Mouse (Mus musculus): Measurements from ENCODE around the gene Prkab1. TPM values are rescaled to one million over a fixed set of nuclear protein-coding genes. Genes with fewer than 3 reads are reported as not detected.

The Prkab1 gene
- polyA plus RNA-seq, 1 experiment from 2014 or later = 47.7 TPM

DNA sequence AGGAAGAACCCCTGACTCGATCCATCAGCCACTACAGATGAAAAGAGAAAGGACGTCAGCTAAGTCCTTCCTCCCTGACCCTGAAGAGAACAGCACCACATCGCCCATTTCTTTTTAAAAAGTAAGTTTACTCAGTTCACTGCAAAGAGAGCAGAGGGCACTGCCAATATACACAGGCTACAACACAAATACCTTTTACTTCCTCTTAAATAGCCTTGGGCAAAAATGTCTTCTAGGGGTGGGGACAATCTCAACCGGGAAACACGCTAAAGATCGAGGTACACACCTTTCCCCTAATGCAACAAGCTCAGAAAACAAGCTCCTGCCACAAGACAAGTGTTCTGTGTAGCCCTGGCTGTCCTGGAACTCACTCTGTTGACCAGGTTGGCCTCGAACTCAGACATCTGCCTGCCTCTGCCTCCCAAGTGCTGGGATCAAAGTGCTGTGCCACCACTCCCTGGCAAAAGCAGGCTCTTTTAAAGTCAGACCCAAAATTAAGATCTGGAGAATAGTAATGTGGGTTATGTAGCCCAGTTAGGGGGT is 1.6 kb downstream of the Prkab1 start:
- H3K4me2 ChIP-seq (replicated peaks) = peak overlapping the region; percentile 77
- peaks cover 39% of the 10 kb centered on the region for H3K36me3 ChIP-seq (replicated peaks; ENCODE audit: control insufficient read depth, insufficient read depth)
- H3K9ac ChIP-seq = no peak overlapping the region
- H3K4me3 ChIP-seq (replicated peaks; ENCODE audit: low read length) = peak overlapping the region; percentile 91; the same call in 1 of the 2 replicates
- H3K27ac ChIP-seq = no peak overlapping the region
- DNase-seq (ENCODE audit: low spot score) = no peak
- peaks cover 13% of the 10 kb centered on the region for H3K4me1 ChIP-seq (replicated peaks; ENCODE audit: control insufficient read depth, insufficient read depth, low read length)
- ATAC-seq (ENCODE audit: low FRiP score) = no peak
- no peaks in the 10 kb centered on the region for H3K9me3 ChIP-seq (ENCODE audit: control insufficient read depth, low read length)
- H3K27me3 ChIP-seq (ENCODE audit: control insufficient read depth, insufficient read depth, low read length) = no peaks in the 10 kb centered on the region
- WGBS = 94% methylated on average over 7 of the region's 7 CpGs

- no peaks in the 10 kb centered on the region for H3K9me3 ChIP-seq (ENCODE audit: control insufficient read depth, low read length)
- H3K4me3 ChIP-seq (replicated peaks; ENCODE audit: low read length) = no peak overlapping the region
- ATAC-seq (ENCODE audit: low FRiP score) (no peak), DNase-seq (ENCODE audit: low spot score) (no peak)
- H3K27ac ChIP-seq = no peak overlapping the region
- no peak overlapping the region for H3K4me2 ChIP-seq (replicated peaks)
- peaks cover 13% of the 10 kb centered on the region for H3K4me1 ChIP-seq (replicated peaks; ENCODE audit: control insufficient read depth, insufficient read depth, low read length)
- 95% methylated on average over 12 of the region's 12 CpGs for WGBS
- no peak overlapping the region for H3K9ac ChIP-seq
- peaks cover 45% of the 10 kb centered on the region for H3K36me3 ChIP-seq (replicated peaks; ENCODE audit: control insufficient read depth, insufficient read depth)
- H3K27me3 ChIP-seq (ENCODE audit: control insufficient read depth, insufficient read depth, low read length) = no peaks in the 10 kb centered on the region
Measured at GRCm38 (mm10) chr5:116022131-116022530, 2.2 kb downstream of the Prkab1 start.

DNA sequence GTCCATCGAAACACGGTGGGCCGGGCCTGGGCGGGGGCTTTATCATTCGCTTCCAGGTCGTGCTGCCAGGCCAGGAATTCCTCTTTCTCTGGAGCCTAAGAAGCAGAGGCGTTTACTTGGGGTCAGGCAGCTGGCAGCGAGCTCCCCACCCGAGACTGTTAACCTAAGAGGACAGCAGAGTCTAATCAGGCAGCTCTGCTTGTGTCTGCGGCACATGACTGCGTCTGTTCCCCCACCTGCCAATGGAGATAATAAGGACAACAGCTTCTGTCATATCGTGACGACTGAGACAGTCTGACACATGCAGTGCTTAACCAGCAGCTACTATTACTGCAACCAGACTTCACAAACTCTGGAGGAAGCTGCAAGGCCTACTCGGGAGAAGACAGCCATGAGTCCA is 2.8 kb downstream of the Prkab1 start:
- no peak overlapping the region for H3K4me3 ChIP-seq (replicated peaks; ENCODE audit: low read length)
- ATAC-seq (ENCODE audit: low FRiP score) (no peak), DNase-seq (ENCODE audit: low spot score) (no peak)
- H3K4me2 ChIP-seq (replicated peaks) = no peak overlapping the region
- peaks cover 50% of the 10 kb centered on the region for H3K36me3 ChIP-seq (replicated peaks; ENCODE audit: control insufficient read depth, insufficient read depth)
- WGBS = 94% methylated on average over 14 of the region's 14 CpGs
- H3K27me3 ChIP-seq (ENCODE audit: control insufficient read depth, insufficient read depth, low read length) = no peaks in the 10 kb centered on the region
- peaks cover 13% of the 10 kb centered on the region for H3K4me1 ChIP-seq (replicated peaks; ENCODE audit: control insufficient read depth, insufficient read depth, low read length)
- no peak overlapping the region for H3K9ac ChIP-seq
- H3K27ac ChIP-seq = no peak overlapping the region
- no peaks in the 10 kb centered on the region for H3K9me3 ChIP-seq (ENCODE audit: control insufficient read depth, low read length)

- DNase-seq (ENCODE audit: low spot score) (no peak), ATAC-seq (ENCODE audit: low FRiP score) (no peak)
- Histone ChIP-seq H3K4me1 (replicated peaks; ENCODE audit: control insufficient read depth, insufficient read depth, low read length) (peaks cover 13% of the 10 kb centered on the region), H3K4me2 (replicated peaks) (no peak overlapping the region), H3K27ac (no peak overlapping the region), H3K9me3 (ENCODE audit: control insufficient read depth, low read length) (no peaks in the 10 kb centered on the region), H3K9ac (no peak overlapping the region), H3K36me3 (replicated peaks; ENCODE audit: control insufficient read depth, insufficient read depth) (peaks cover 72% of the 10 kb centered on the region), H3K4me3 (replicated peaks; ENCODE audit: low read length) (no peak overlapping the region), H3K27me3 (ENCODE audit: control insufficient read depth, insufficient read depth, low read length) (no peaks in the 10 kb centered on the region)
- WGBS = 84% methylated on average over 11 of the region's 11 CpGs
Measured at GRCm38 (mm10) chr5:116019371-116019770, 4.9 kb downstream of the Prkab1 start.

DNA sequence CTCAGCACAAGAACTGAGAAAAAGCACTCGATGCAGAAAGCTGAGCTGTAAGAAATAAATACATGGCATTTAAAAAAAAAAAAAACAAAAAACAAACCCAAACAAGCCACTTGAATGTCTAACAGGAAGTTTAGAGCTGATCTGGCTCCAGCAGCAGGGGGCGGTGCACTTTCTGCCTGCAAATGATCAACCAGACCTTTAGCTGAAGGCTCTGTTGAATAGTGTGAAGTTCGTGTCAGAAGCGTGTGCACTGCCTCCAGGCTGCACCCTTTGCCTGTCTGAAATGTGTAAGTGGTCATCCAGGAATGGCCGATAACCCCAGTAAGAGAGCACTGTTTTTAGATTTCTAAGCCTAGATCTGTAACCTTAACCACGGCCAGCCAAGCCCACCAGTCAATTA is 5.5 kb downstream of the Prkab1 start:
- Histone ChIP-seq H3K4me3 (replicated peaks; ENCODE audit: low read length) (no peak overlapping the region), H3K9ac (no peak overlapping the region), H3K9me3 (ENCODE audit: control insufficient read depth, low read length) (no peaks in the 10 kb centered on the region), H3K27me3 (ENCODE audit: control insufficient read depth, insufficient read depth, low read length) (no peaks in the 10 kb centered on the region), H3K36me3 (replicated peaks; ENCODE audit: control insufficient read depth, insufficient read depth) (peaks cover 78% of the 10 kb centered on the region), H3K27ac (no peak overlapping the region), H3K4me1 (replicated peaks; ENCODE audit: control insufficient read depth, insufficient read depth, low read length) (peaks cover 13% of the 10 kb centered on the region), H3K4me2 (replicated peaks) (no peak overlapping the region)
- no peak for DNase-seq (ENCODE audit: low spot score)
- 88% methylated on average over 6 of the region's 6 CpGs for WGBS
- no peak for ATAC-seq (ENCODE audit: low FRiP score)

GRCm38 (mm10) chr5:116018196-116018595 is 6.1 kb downstream of the Prkab1 start:
- DNase-seq (ENCODE audit: low spot score) = no peak
- H3K9me3 ChIP-seq (ENCODE audit: control insufficient read depth, low read length) = no peaks in the 10 kb centered on the region
- no peak overlapping the region for H3K9ac ChIP-seq
- 92% methylated on average over 9 of the region's 9 CpGs for WGBS
- H3K4me3 ChIP-seq (replicated peaks; ENCODE audit: low read length) = no peak overlapping the region
- ATAC-seq (ENCODE audit: low FRiP score) = no peak
- H3K27ac ChIP-seq = no peak overlapping the region
- no peak overlapping the region for H3K4me2 ChIP-seq (replicated peaks)
- H3K36me3 ChIP-seq (replicated peaks; ENCODE audit: control insufficient read depth, insufficient read depth) = peaks cover 84% of the 10 kb centered on the region
- H3K27me3 ChIP-seq (ENCODE audit: control insufficient read depth, insufficient read depth, low read length) = no peaks in the 10 kb centered on the region
- peaks cover 9% of the 10 kb centered on the region for H3K4me1 ChIP-seq (replicated peaks; ENCODE audit: control insufficient read depth, insufficient read depth, low read length)

- no peak for ATAC-seq (ENCODE audit: low FRiP score)
- peaks cover 1% of the 10 kb centered on the region; the same call in 1 of the 2 replicates for H3K4me1 ChIP-seq (replicated peaks; ENCODE audit: control insufficient read depth, insufficient read depth, low read length)
- H3K4me3 ChIP-seq (replicated peaks; ENCODE audit: low read length) = no peak overlapping the region
- H3K9ac ChIP-seq = no peak overlapping the region
- H3K36me3 ChIP-seq (replicated peaks; ENCODE audit: control insufficient read depth, insufficient read depth) = peaks cover 92% of the 10 kb centered on the region
- 94% methylated on average over 8 of the region's 8 CpGs for WGBS
- no peak overlapping the region for H3K4me2 ChIP-seq (replicated peaks)
- no peak overlapping the region for H3K27ac ChIP-seq
- no peak for DNase-seq (ENCODE audit: low spot score)
- H3K27me3 ChIP-seq (ENCODE audit: control insufficient read depth, insufficient read depth, low read length) = no peaks in the 10 kb centered on the region
- H3K9me3 ChIP-seq (ENCODE audit: control insufficient read depth, low read length) = no peaks in the 10 kb centered on the region
Measured at GRCm38 (mm10) chr5:116017391-116017790, 6.9 kb downstream of the Prkab1 start.

DNA sequence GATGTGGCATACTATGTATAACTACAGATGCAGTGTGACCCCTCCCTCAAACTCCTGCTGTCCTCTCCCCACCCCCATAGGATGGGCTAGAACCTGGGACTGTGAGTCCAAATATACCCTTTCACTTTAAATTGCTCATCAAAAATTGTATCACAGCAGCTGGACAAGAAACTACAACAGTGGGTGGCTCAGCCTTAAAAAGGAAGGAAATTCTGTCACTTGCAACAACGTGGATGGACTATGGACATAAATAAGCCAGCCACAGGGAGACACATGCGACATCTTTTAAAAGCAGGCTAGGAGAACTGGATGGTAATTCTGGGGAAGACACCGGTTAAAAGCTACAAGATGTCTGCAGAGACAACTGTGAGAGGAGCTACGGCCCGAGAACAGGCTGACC is 7.8 kb downstream of the Prkab1 start:
- ATAC-seq (ENCODE audit: low FRiP score) (no peak), DNase-seq (ENCODE audit: low spot score) (no peak)
- Histone ChIP-seq H3K4me2 (replicated peaks) (no peak overlapping the region), H3K9ac (no peak overlapping the region), H3K27me3 (ENCODE audit: control insufficient read depth, insufficient read depth, low read length) (no peaks in the 10 kb centered on the region), H3K27ac (no peak overlapping the region), H3K4me3 (replicated peaks; ENCODE audit: low read length) (no peak overlapping the region), H3K4me1 (replicated peaks; ENCODE audit: control insufficient read depth, insufficient read depth, low read length) (no peaks in the 10 kb centered on the region), H3K9me3 (ENCODE audit: control insufficient read depth, low read length) (no peaks in the 10 kb centered on the region), H3K36me3 (replicated peaks; ENCODE audit: control insufficient read depth, insufficient read depth) (peaks cover 92% of the 10 kb centered on the region)
- 93% methylated on average over 5 of the region's 5 CpGs for WGBS

GRCm38 (mm10) chr5:116014237-116014636 is 10.1 kb downstream of the Prkab1 start:
- H3K9ac ChIP-seq = no peak overlapping the region
- no peak overlapping the region for H3K27ac ChIP-seq
- H3K4me1 ChIP-seq (replicated peaks; ENCODE audit: control insufficient read depth, insufficient read depth, low read length) = no peaks in the 10 kb centered on the region
- DNase-seq (ENCODE audit: low spot score) = no peak
- no peak overlapping the region for H3K4me2 ChIP-seq (replicated peaks)
- 94% methylated on average over 11 of the region's 11 CpGs for WGBS
- H3K9me3 ChIP-seq (ENCODE audit: control insufficient read depth, low read length) = no peaks in the 10 kb centered on the region
- H3K36me3 ChIP-seq (replicated peaks; ENCODE audit: control insufficient read depth, insufficient read depth) = peaks cover 69% of the 10 kb centered on the region
- no peaks in the 10 kb centered on the region for H3K27me3 ChIP-seq (ENCODE audit: control insufficient read depth, insufficient read depth, low read length)
- no peak overlapping the region for H3K4me3 ChIP-seq (replicated peaks; ENCODE audit: low read length)
- no peak for ATAC-seq (ENCODE audit: low FRiP score)

DNA sequence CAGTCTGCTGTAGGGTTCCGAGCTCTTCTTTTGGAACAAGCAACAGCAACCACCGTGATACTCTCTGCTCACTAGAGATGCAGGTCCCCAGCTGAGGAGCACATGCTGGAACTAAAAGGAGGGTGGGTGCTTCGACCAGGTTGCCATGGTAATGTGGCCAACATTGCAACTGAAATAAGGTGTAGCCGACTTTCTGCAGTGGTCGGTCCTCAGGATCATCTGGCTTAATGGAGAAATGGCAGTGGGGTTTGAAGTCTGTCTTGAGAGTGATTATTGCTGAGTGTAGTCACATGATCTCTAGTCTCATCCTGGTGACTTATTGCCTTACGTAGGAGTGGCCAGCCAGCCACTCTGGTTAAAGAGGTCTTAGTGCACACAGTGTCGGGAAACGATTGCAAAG is 10.5 kb downstream of the Prkab1 start:
- no peak overlapping the region for H3K9ac ChIP-seq
- no peaks in the 10 kb centered on the region for H3K27me3 ChIP-seq (ENCODE audit: control insufficient read depth, insufficient read depth, low read length)
- H3K4me3 ChIP-seq (replicated peaks; ENCODE audit: low read length) = no peak overlapping the region
- 82% methylated on average over 8 of the region's 8 CpGs for WGBS
- ATAC-seq (ENCODE audit: low FRiP score) (no peak), DNase-seq (ENCODE audit: low spot score) (no peak)
- H3K36me3 ChIP-seq (replicated peaks; ENCODE audit: control insufficient read depth, insufficient read depth) = peaks cover 64% of the 10 kb centered on the region
- H3K9me3 ChIP-seq (ENCODE audit: control insufficient read depth, low read length) = no peaks in the 10 kb centered on the region
- H3K4me2 ChIP-seq (replicated peaks) = no peak overlapping the region
- no peak overlapping the region for H3K27ac ChIP-seq
- H3K4me1 ChIP-seq (replicated peaks; ENCODE audit: control insufficient read depth, insufficient read depth, low read length) = no peaks in the 10 kb centered on the region
